ENCODE assay signal across 8 mouse cellular contexts in the genomic region with DNA sequence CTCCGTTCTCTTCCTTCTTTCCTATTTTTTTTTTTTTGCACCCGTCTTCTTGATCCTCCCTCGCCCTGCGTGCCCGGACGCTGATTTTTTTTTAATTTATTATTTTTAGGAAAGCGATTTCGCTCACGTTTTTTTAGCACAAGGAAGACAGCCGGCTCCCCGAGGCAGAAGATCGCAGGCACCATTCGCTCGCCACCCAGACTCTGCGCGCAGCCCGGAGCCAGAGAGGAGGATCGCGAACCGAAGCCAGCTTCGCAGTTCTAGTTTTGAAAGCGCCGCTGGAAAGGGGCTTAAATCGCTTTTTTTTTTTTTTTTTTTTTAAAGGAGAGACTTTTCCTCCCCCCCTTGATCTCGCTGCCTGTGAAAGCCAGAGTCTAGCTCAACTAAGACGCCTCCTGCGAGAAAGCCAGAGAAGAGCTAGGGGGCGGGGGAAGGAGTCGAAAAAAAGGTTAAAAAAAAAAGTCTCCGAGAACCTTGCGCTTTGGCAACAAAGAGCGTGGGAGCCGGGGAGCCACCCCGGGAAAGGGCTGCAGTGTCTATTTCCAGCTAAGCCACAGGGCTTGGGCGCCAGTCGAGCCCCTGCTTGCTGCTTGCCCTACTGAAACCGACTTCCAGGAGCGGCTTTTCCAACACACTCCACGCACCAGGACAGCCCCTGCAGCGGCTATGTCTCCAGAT. TPM values are rescaled to one million over a fixed set of nuclear protein-coding genes. Genes with fewer than 3 reads are reported as not detected.
DNase-seq lines count a peak whose midpoint lies in the region; ATAC-seq and TF ChIP-seq lines count a peak whose summit lies in the region.

No protein-coding gene starts in this region.

- peak overlapping the region; percentile 89 for H3K9ac ChIP-seq in ES-E14 (ENCODE audit: insufficient read depth, low read depth, low read length, poor library complexity, severe bottlenecking)
- no peak overlapping the region for H3K9ac ChIP-seq in forebrain, embryonic 16.5 days (replicated peaks; ENCODE audit: low read depth, low read length)
- H3K9ac ChIP-seq in intestine, embryonic 16.5 days (ENCODE audit: low read depth, low read length) = peak overlapping the region; percentile 92
- H3K9ac ChIP-seq in midbrain, embryonic 14.5 days (replicated peaks; ENCODE audit: low read length) = no peak overlapping the region

- in situ Hi-C loops in ES-E14 (cut with MboI; ENCODE audit: low sequenced_read_pairs in 2 of 2, unreplicated experiment in 2 of 2) = loop anchor here (5.0 to 25.0 kb wide), 3 partner anchors 166 to 1509 kb away; a partner anchor contains a TSS

- peaks cover 5 to 9% of the 10 kb centered on the region in 2 experiments; a peak in 2 of 4 replicates for H3K4me1 ChIP-seq in ES-E14 (ENCODE audit: control insufficient read depth in 2 of 2, insufficient read depth in 2 of 2, low read length in 2 of 2, poor library complexity in 1 of 2)
- peaks cover 9% of the 10 kb centered on the region for H3K4me1 ChIP-seq in forebrain, embryonic 16.5 days (replicated peaks; ENCODE audit: control insufficient read depth, insufficient read depth, low read length)
- H3K4me1 ChIP-seq in intestine, embryonic 16.5 days (ENCODE audit: control insufficient read depth, insufficient read depth, low read length) = peaks cover 27% of the 10 kb centered on the region
- H3K4me1 ChIP-seq in midbrain, embryonic 14.5 days (ENCODE audit: control insufficient read depth, insufficient read depth, low read length) = no peaks in the 10 kb centered on the region

- WGBS in forebrain, embryonic 16.5 days = under 1% methylated on average over 40 of the region's 40 CpGs
- under 1% methylated on average over 40 of the region's 40 CpGs for WGBS in intestine, embryonic 16.5 days
- WGBS in midbrain, embryonic 14.5 days = under 1% methylated on average over 40 of the region's 40 CpGs

- peak overlapping the region; percentile 80; the same call in 1 of the 2 replicates for H3K27ac ChIP-seq in ES-E14 (ENCODE audit: insufficient read depth, low read depth, low read length, poor library complexity, severe bottlenecking)
- H3K27ac ChIP-seq in forebrain, embryonic 16.5 days (ENCODE audit: low read length) = no peak overlapping the region
- H3K27ac ChIP-seq in intestine, embryonic 16.5 days (ENCODE audit: low read length) = peak overlapping the region; percentile 99
- H3K27ac ChIP-seq in midbrain, embryonic 14.5 days (replicated peaks; ENCODE audit: low read depth, low read length) = no peak overlapping the region

- DNase-seq in 3134 (ENCODE audit: extremely low read depth, insufficient read length, low spot score) (peak; percentile 78), ES-E14 (ENCODE audit: low read depth, low spot score) (no peak)
- DNase-seq in midbrain, embryonic 14.5 days = no peak
- DNase-seq in cerebellum, adult 18-20 months = no peak
- no peak for DNase-seq in ovary, postnatal 10 days (ENCODE audit: low spot score)

- H3K4me3 ChIP-seq in ES-E14 (ENCODE audit: insufficient read depth in 1 of 2, low read depth in 1 of 2, low read length in 2 of 2, poor library complexity in 1 of 2, severe bottlenecking in 1 of 2) = peak overlapping the region; percentile 62 to 86
- H3K4me3 ChIP-seq in forebrain, embryonic 16.5 days (replicated peaks; ENCODE audit: low read length) = peak overlapping the region; percentile 29
- peak overlapping the region; percentile 72 for H3K4me3 ChIP-seq in intestine, embryonic 16.5 days (ENCODE audit: low read length)
- H3K4me3 ChIP-seq in midbrain, embryonic 14.5 days (replicated peaks; ENCODE audit: low read depth, low read length) = peak overlapping the region; percentile 21

- H3K27me3 ChIP-seq in forebrain, embryonic 16.5 days (replicated peaks; ENCODE audit: control insufficient read depth, insufficient read depth, low read length) = peaks cover 84% of the 10 kb centered on the region
- H3K27me3 ChIP-seq in intestine, embryonic 16.5 days (replicated peaks; ENCODE audit: control insufficient read depth, insufficient read depth, low read length) = peaks cover 12% of the 10 kb centered on the region; the same call in 1 of the 2 replicates
- peaks cover 90% of the 10 kb centered on the region for H3K27me3 ChIP-seq in midbrain, embryonic 14.5 days (ENCODE audit: control insufficient read depth, insufficient read depth, low read length)

- peak overlapping the region; percentile 53 for H3K4me2 ChIP-seq in forebrain, embryonic 16.5 days (ENCODE audit: low read length)
- H3K4me2 ChIP-seq in intestine, embryonic 16.5 days (ENCODE audit: low read depth, low read length) = peak overlapping the region; percentile 92
- H3K4me2 ChIP-seq in midbrain, embryonic 14.5 days (ENCODE audit: low read length) = peak overlapping the region; percentile 56

- no peaks in the 10 kb centered on the region for H3K9me3 ChIP-seq in ES-E14 (ENCODE audit: control insufficient read depth, insufficient read depth, low read depth, low read length)
- H3K9me3 ChIP-seq in forebrain, embryonic 16.5 days (ENCODE audit: control insufficient read depth, low read length) = no peaks in the 10 kb centered on the region
- no peaks in the 10 kb centered on the region for H3K9me3 ChIP-seq in intestine, embryonic 16.5 days (ENCODE audit: control insufficient read depth, low read length)
- H3K9me3 ChIP-seq in midbrain, embryonic 14.5 days (ENCODE audit: control insufficient read depth, low read length) = no peaks in the 10 kb centered on the region

- no peak for ATAC-seq in forebrain, embryonic 16.5 days
- ATAC-seq in intestine, embryonic 16.5 days = no peak
- ATAC-seq in midbrain, embryonic 14.5 days (ENCODE audit: low FRiP score, low TSS enrichment) = no peak
- ATAC-seq in frontal cortex, adult (ENCODE audit: low TSS enrichment) = no peak

- peaks cover 20% of the 10 kb centered on the region for H3K36me3 ChIP-seq in ES-E14 (ENCODE audit: control insufficient read depth, insufficient read depth, low read length, poor library complexity, severe bottlenecking)
- no peaks in the 10 kb centered on the region for H3K36me3 ChIP-seq in forebrain, embryonic 16.5 days (ENCODE audit: control insufficient read depth, insufficient read depth)
- 0 out of 2 replicates have a peak, but pooled peaks cover 3% of the 10 kb centered on the region for H3K36me3 ChIP-seq in intestine, embryonic 16.5 days (ENCODE audit: control insufficient read depth, insufficient read depth, low read length)
- no peaks in the 10 kb centered on the region for H3K36me3 ChIP-seq in midbrain, embryonic 14.5 days (ENCODE audit: control insufficient read depth, insufficient read depth, low read length)

TF ChIP-seq in ES-E14, 5 proteins besides CTCF, POLR2A, EP300 and RAD21:
- TF ChIP-seq ZC3H11A (IDR thresholded peaks at IDR 0.05; ENCODE audit: borderline replicate concordance, low read depth, low read length) (no peak), MAFK (IDR thresholded peaks at IDR 0.05; ENCODE audit: insufficient read depth, low read depth, low read length) (no peak), HCFC1 (IDR thresholded peaks at IDR 0.05; ENCODE audit: borderline replicate concordance, insufficient read depth, low read length) (no peak), CHD2 (IDR thresholded peaks at IDR 0.05; ENCODE audit: low read depth, low read length) (no peak), ZNF384 (IDR thresholded peaks at IDR 0.05; ENCODE audit: low read depth, low read length) (peak; percentile 67)

RNA-seq across cellular contexts. Expression of a gene that starts 0.8 kb away (rescaled TPM):
- 30.5 and 47.9 TPM in 2 replicates for total RNA-seq in ES-E14 (2012; rRNA removed)
- 2.1 and 3.0 TPM in 2 replicates for polyA plus RNA-seq in forebrain, embryonic 16.5 days (2015; fragmentation: Nextera tagmentation; extraction: Ambion mirVana)
- 37.5 and 44.6 TPM in 2 replicates for polyA plus RNA-seq in intestine, embryonic 16.5 days (2015; fragmentation: Nextera tagmentation; extraction: Ambion mirVana)
- 0.39 and 2.4 TPM in 2 replicates for polyA plus RNA-seq in midbrain, embryonic 14.5 days (2014; fragmentation: Nextera tagmentation; extraction: Ambion mirVana)

Comparison
In these comparisons a context has a peak if more than half of its experiments do, and no peak if none do; other contexts are left out.
1. H3K27ac ChIP-seq: peak in ES-E14 (single experiment) and intestine, embryonic 16.5 days (single experiment); none in forebrain, embryonic 16.5 days (single experiment) and midbrain, embryonic 14.5 days (single experiment).
2. H3K4me3 ChIP-seq: peak in every context shown above with its lines; median percentile 74 in ES-E14; 72 in intestine, embryonic 16.5 days; 29 in forebrain, embryonic 16.5 days; 21 in midbrain, embryonic 14.5 days.
3. H3K9ac ChIP-seq: peak in ES-E14 (single experiment) and intestine, embryonic 16.5 days (single experiment); none in forebrain, embryonic 16.5 days (single experiment) and midbrain, embryonic 14.5 days (single experiment).
4. Peak in every context shown above with its lines, with median percentiles within 50 percentile points of each other: H3K4me2 ChIP-seq.